Mouse (Mus musculus): Measurements from ENCODE around the gene Hira. TPM values are rescaled to one million over a fixed set of nuclear protein-coding genes. Genes with fewer than 3 reads are reported as not detected.
"Not testable (repeated sequence)": the region's sequence is repeated elsewhere in the genome, so short reads cannot be mapped to it uniquely, and the experiment has no call there.

The Hira gene
- total RNA-seq, 4 experiments from 2014 or later = 22.3 to 40.6 (median 27.0) TPM

DNA sequence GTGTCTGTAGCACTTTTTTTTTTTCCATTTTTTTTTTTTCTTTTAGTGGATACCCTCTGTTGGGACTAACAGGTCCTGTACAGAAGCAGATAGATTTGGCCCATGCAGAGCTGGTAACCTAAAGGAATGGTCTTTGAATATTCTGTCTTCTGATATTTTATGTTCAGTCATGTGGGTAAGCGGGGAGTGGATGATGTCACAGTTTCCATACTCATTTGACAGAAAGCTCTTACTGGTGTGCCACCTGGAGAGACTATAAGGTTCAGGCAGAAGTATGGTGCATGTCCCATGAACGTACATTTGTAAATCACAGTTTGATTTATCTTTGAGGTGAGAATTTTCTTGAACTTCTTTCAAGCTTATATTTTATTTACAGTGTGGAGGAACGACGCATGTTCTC lies 39.2 kb downstream of the Hira start:
- no peak for DNase-seq (ENCODE audit: low spot score in 2 of 2)

DNA sequence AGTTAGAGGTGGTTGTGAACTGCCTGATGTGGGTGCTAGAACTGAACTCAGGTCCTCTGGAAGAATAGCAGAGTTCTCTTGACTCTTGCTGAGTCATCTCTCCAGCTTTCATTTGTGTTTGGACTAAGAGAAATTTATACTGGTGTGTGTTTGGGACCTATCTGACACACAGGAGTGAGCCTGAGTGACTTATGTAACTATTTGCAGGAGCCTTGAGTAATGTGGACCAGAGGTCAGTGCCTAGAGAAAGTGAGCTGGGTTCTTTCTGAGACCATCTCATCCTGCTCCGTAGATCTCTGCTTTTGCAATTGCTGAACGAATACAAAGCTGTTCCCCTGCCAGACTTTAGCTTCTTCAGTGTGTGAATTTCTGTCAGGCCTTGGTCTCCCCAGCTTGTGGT lies 44.9 kb downstream of the Hira start:
- DNase-seq (ENCODE audit: low spot score in 2 of 2) = no peak

DNA sequence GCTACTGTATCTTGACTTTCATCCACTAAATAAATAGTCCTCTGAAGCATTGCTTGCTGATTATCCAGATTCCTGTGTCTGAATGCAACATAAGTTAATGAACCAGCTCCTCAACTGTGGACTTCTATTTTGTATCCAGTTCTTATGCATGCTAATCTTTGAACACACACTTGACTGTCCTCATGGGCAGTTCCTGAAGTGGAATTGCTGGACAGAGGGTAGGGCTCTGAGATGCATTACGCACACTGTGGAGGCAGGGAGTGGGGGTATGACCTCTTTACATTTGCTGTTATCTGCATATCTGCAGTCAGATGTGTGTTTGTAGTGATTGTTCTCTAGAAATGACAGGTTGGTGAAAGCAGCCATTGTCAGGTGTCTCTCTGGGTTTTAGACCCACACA lies 51.1 kb downstream of the Hira start:
- no peak for DNase-seq (ENCODE audit: low spot score in 2 of 2)

DNA sequence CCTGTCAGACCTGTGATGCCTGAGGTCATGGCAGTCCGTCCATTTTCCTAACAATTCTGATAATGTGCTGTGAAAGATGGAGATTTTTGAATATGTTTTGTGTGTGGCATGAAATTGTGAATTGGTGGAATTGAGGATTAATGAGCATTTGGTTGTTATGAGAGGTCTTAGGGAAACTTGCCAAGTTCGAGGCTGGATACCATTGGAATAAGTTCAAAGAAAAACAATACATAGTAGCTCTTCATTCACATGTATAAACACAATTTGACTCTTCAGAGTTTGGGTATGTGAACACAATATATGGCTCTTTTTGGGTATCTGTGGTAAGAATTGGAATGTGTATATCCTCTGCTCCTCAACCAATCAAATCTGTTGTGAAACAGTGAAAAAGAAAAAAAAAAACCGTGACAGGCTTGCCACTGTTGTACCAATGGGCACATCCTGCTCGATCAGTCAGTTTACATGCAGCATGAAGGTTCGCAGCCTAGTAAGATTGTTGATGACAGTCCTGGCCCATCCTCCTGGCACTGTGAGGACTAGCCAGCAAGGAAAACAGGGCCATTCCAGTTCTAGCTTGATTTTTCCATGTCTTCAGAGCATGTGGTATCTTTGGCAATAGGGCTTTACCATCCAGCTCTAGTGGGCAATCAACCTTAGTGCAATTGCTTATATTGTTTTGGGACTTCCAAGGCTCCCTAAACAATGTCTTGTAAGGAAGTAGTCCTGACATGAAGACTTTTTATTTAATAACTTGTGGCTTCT lies 61.7 kb downstream of the Hira start:
- no peak for DNase-seq (ENCODE audit: low spot score in 2 of 2)

DNA sequence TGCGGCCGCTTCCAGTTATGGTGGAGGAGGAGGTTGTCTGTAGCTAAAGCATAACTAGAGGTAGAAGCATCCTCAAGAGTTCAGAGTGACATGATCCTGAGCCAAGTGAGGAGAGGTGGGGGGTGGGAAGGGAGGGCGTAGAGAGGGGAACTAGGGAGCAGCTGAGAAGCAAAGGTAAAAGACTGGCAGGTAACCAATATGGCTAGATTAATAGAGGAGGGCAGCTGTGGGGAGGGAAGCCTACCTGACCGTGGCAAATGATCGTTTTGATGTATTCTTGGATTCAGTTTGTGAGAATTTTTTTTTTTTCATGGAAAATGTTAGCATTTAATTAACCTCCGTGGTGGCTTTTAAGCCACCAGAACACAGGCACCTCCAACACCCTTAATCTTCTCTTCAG lies 67.1 kb downstream of the Hira start:
- no peak for DNase-seq (ENCODE audit: low spot score in 2 of 2)

DNA sequence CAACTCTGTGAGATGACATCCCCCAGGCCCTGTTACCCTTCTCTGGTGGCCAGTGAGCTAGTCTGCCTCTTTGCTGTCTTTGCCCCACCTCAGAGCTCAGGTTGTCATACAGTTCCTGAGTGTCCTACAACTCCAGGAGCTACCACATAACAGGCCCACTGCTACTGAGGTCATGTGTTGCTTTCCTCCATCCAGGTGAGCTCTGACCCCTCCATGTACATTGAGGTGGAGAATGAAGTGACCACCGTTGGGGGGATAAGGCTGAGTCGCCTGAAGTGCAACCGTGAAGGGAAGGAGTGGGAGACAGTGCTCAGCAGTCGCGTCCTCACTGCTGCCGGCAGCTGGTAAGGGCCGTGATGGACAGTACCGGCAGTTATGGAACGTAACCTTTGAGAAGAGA lies 72.1 kb downstream of the Hira start:
- no peak for DNase-seq (ENCODE audit: low spot score in 2 of 2)

DNA sequence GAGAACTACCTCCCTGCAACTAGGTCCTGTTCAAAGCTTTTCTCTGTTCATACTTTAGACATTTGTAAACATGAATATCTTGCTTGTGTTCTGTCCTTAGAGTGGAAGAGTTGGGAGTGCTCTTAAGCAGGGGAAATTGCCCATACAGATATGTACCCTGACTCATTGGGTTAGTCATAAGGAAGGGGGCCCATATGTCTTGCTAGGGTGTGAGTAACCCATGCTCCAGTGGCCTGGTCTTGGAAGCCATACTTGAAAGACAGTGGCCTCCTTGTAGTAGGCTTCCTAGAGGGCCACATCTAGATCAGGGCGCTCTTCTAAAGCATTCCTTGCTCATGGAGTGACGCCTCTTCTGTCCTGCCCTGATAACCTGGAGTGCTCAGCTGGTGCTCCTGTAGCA lies 73.5 kb downstream of the Hira start:
- DNase-seq (ENCODE audit: low spot score in 2 of 2) = no peak

DNA sequence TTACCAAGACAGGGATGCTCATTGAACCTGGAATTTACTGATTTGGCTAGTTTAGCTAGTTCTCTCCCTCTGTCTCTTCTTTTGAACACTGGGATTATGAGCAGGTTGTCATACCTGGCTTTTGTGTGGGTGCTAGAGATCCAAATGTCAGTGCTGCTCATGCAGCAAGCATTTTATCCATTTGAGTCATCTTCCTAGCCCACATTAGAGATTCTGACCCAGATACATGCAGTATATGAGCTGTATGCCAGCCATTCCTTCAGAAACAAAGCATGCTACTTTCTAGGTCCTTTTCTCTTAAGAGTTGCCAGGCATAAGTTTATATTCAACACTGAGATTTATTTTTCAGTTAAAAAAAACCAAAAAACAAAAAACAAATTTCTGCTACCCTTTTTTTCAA lies 76.0 kb downstream of the Hira start:
- no peak for DNase-seq (ENCODE audit: low spot score in 2 of 2)

DNA sequence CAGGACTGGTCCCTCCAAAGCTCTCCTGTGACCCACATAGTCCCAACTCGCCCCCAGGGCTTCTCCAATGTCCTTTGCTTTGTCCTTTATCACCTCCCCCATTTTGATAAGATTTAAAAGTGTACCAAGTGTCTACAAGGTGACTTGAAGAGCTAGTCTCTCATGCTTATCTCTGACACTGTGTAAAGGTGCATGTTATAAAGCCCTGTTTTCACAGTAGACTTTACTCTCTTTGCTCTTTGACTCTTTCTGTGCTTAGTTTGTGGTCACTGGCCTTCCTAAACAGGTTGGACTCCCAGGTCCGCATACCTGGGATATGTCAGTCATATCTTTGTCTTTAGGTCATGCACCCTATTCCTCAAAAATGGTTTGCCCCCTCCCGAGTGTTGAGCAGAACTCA lies 78.2 kb downstream of the Hira start:
- DNase-seq (ENCODE audit: low spot score in 2 of 2) = no peak

DNA sequence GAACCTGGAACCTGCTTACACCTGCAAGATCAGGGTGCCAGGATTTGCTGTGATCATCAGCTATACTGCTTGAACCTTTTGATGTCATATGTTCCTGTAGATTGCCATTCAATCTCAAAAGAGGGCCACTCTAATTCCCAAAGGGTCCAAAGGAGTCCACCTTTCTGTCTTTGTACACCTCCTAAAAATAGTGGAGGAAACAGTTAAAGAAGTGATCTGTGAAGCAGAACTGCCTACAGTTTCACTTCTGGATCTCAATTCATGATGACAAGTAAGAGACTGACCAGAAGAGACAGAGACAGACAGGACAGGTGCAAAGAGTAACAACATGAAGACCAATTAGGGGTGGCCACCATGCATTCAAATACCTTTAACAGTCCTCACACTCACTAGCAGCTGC lies 86.6 kb downstream of the Hira start:
- no peak for DNase-seq (ENCODE audit: low spot score in 2 of 2)

DNA sequence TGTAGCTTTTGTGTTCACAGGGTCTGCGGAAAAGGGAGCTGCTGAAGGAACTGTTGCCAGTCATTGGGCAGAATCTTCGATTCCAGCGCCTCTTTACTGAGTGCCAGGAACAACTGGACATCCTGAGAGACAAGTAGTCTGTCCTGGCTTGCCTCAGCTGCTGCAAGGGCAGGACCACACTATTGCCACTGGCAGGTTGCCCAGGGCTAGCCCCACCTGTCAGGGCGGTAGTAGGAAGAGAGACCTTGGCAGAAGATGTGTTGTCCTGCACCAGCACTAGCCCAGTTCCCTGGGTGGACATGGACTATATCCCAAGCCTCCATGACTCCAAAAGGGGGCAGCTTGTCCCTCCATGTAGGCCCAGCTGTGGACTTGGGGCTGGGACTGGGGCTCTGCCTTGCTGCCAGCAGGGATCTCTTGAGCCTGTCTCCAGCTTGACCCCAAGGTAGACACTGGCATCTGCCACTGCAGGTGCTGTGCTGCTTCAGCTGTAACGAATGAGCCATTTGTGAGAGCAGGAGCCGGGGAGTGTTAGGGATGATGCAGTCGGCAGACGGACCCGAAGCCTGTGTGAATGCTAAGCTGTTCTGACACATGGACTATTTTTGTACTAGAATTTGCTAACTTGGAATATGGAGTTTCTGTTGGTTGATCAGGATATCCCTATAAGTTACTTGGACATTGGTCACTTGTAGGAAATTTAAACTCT lies 92.7 kb downstream of the Hira start:
- no peak for DNase-seq (ENCODE audit: low spot score in 2 of 2)

DNA sequence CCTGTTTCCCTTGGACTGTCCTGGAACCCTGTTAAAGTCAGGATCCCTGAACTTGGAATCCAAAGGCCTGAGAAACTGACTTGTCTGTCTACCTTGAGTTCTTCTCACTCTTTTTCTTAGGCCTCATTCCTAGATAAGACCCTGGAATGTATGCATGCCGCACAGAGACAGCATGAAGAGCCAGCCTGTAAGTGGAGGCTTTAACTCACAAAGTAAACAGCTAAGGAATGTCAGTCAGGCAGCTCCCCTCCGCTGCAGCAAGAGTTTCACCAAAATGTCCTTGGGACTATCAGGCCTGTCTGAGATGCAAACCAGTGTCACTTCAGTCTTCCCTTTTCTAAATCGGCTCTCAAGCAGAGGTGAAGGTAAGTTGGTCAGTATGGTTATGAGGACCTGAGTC lies 94.0 kb downstream of the Hira start:
- no peak for DNase-seq (ENCODE audit: low spot score in 2 of 2)

DNA sequence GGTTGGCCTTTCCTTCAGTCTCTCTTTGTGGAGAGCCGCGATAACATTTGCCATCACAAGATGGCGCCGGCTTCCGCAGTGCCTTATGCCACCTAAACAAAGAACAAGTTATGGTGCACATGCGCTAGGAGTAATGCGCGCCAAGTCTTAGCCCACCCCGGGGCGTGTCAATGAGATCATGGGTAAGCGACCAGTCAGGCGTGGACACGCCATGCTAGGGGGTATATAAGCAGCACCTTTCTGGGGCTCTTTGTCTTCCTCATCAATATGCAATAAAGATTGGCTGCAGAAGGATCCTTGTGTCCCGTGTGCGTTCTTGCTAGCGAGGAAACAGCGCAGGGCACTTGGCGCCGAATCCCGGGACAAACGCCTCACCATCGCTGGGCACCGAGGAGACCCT lies 98.8 kb downstream of the Hira start:
- not testable (repeated sequence) for DNase-seq (ENCODE audit: low spot score in 2 of 2)

DNA sequence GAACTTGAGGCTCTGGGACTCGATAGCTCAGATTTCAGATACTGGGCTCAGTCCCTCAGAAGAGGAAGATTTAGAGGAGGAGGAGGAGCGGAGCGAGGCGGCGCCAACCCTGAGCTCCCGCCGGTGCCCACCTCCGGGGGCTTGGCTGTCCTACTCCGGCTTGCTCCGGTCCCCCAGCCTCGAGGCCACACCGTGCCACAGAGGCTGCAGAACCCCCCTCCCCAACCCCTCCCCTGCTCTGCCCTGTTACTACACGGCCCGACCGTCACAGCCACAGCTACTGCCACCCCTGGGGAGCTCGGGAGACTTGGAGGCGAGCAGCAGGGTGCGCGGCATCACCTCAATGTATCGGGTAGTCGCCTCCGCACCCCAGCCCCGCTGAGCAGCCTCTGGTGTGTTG lies 99.5 kb downstream of the Hira start:
- no peak for DNase-seq (ENCODE audit: low spot score in 2 of 2)

DNA sequence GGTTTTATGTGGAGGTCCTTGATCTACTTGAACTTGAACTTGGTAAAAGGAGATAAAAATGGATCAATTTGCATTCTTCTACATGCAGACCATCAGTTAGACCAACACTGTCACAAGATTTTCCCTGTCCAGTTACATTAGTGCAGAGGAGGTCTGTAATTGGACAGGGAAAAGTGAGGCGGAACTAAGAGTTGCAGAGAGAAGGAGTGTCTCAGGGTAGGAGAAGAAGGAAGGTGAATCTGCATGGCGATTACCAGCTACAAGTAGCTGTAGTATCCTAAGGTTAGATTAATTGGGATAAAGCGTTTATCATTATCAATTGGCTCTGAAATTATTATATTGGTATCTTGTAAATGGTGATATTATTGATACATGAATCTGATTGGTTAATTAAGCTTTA lies 109.5 kb downstream of the Hira start:
- DNase-seq (ENCODE audit: low spot score in 2 of 2) = no peak

DNA sequence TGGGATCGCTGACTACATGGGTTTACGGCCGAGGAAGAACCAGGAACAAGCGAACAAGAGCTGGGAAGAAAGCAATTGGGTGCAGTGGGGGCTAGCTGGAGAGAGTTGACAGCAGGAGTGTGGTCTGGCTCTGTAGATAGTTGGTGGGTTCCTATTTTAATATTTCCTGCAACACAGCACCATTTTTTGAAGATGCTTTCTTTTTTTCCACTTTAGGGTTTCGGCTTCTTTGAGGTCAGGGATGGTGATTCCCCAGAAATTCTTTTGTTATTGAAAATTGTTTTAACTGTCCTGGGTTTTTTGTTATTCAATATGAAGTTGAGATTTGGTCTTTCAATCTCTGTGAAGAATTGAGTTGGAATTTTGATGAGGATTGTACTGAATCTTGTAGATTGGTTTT lies 110.0 kb downstream of the Hira start:
- DNase-seq (ENCODE audit: low spot score in 2 of 2) = no peak

DNA sequence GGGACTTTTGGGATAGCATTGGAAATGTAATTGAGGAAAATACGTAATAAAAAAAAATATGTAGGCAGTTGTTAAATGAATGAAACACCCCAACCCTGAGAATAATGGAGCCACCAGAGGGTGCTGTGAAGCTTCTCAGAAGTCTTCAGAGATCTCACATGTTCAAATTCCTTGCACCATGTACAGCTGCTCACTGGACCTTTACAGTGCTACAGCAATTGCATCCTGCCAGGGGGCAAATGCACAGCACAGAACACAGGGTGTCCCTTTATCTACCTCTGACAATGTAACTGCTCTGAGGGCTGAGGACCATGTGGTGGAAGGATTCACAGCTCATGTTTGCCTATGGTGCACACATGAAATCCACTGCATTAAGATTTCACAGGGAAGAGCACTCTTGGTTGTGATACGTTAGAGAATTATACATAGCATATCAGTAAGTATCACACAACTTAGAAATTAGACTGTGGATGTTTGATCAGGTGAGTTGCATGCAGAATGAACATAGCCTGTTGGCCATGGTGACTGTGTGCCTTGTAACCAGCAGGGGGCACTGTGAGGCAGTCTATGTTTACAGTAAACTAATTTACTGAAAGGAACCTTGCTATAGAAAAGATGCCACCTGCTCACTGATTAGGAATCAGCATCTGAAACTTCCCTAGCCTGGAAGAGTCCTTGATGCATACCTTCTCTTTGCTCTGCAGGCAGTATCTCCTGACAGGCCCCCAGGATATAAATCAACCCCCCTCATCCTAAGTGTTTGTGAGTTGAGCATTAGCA lies 126.0 kb downstream of the Hira start:
- DNase-seq (ENCODE audit: low spot score in 2 of 2) = not testable (repeated sequence)

DNA sequence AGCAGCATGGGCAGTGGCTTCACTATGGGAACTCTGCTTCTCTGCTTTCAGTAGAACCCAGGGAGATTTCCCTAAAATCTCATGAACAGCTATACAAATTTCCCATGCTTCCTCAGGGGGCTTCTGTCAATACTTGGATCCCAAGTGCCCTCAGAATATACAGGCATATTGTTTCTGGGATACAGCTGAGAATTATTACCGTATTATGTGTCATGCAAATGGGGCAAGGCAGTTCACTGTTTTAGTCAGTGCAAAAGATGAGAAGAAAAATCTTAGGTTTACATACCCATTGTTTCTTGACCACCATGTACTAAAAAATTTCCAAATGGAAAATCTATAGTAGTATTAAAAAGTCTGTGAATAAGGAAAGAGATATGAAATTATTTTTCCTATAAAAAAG lies 126.9 kb downstream of the Hira start:
- DNase-seq (ENCODE audit: low spot score in 2 of 2) = no peak

DNA sequence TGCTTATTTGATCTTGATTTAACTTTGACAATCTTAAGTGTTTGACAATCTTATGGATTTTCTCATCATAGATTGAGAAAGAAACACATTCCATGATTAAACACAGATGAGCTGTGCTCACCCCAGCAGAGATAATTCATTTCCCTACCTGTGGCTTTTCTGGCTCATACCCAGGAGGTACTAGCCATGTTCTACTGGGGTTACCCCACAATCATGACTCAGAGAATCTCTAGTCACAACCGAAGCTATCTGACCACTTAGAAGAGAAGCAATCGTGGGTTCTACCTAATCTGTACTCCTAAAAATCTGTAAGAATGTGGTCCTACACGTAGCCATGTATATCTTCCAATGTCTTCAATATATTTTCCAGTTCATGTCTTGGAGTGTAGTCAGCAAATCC lies 128.5 kb downstream of the Hira start:
- no peak for DNase-seq (ENCODE audit: low spot score in 2 of 2)

DNA sequence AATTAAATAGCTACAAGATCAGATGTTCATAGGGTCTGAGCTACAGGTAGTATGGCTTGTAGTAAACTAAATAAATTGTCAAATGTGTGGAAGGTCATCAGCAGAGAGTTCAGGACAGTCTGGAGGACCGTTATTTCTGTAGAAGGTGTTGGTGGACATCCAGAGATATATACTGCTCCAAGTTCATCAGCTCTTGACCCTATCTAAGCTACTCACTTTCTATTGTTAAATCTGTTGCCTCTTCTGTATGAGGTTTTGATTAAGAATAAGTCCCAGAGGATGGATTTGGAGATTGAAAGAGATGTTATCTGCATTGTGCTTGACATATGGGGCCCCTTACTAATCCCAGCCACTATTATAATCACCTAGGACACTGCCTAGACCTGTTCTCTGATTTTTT lies 129.9 kb downstream of the Hira start:
- DNase-seq (ENCODE audit: low spot score in 2 of 2) = no peak

DNA sequence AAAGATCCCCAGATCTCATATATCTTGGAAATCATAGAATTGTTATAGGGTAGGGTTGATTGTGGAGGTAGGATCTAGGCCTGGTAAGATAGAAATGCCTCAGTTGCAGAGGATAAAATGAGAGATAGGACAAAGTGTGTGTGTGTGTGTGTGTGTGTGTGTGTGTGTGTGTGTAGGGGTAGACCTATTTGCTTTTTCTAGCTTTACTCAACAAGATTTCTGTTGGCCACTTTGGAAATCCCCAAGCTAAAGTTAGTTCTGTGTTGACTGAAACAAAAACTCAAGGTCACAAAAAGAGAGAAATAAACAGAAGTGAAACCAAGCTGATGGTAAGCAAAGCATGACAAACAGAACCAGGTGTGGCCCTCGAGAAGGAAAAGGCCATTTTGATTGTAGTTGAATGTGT lies 130.4 kb downstream of the Hira start:
- not testable (repeated sequence) for DNase-seq (ENCODE audit: low spot score in 2 of 2)

DNA sequence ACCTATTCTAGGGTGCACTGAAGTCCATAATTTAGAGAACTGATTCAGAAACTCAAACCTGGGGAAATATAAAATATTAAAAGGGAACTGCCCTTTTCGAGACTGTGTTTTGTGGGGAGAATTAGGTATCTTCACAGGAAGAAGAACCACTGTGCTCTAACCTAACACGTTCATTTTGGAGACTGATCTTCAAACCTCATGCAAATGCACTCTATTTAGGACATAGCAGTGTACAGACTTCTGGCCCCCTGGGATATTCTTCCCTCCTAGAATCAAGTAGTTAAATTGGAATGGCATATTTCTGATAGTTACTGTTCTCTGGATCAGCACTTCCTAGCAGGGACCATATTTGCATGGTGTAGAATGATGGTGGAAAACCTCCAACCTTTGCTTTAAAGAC lies 133.9 kb downstream of the Hira start:
- no peak for DNase-seq (ENCODE audit: low spot score in 2 of 2)

DNA sequence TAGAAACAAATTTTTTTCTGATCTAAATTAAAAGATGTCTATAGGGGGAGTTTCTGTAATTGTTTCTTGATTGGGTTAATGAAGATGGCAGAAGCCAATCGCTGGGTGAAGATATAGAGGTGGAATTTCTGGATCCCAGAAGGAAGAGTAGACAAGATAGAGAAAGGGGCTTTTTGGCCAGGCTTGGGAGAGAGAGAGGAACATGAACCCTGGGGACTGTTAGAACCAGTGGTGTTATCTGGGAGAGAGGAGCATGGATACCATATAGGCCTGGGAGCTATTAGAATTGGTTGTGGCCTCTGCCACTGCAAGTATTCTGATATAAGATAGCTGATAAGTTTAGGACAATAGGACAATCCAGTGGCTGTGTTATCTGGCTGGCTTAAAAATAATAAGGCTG lies 136.7 kb downstream of the Hira start:
- no peak for DNase-seq (ENCODE audit: low spot score in 2 of 2)
